Mouse (Mus musculus) CH12.LX (cell line): Measurements from ENCODE around the gene Cd5.

Experiments used
- CTCF ChIP-seq, 2 experiments: IDR thresholded peaks in 1 of 2; conservative IDR thresholded peaks in 1 of 2; 2 replicates each; pipeline ENCODE4 v1.5.1; 2011 to 2012; ENCODE audit warnings: low read depth in 2 of 2, low read length in 2 of 2, improper control_type of control experiment in 1 of 2, inconsistent platforms in 1 of 2, mild to moderate bottlenecking in 1 of 2, moderate library complexity in 1 of 2
- MAZ ChIP-seq: IDR thresholded peaks from 2 replicates; pipeline ENCODE4 v1.6.1; 2012; ENCODE audit warnings: low read depth, mild to moderate bottlenecking, inconsistent platforms, low read length, improper control_type of control experiment, moderate library complexity
- MEF2A ChIP-seq: IDR thresholded peaks from 2 replicates; pipeline ENCODE4 v1.6.1; 2014; ENCODE audit warnings: low read depth, mild to moderate bottlenecking, inconsistent platforms, low read length, improper control_type of control experiment, borderline replicate concordance
- POLR2A ChIP-seq: IDR thresholded peaks from 2 replicates; pipeline ENCODE4 v1.6.1; 2011; ENCODE audit warnings: low read depth, mild to moderate bottlenecking, improper control_type of control experiment, low read length

DNA sequence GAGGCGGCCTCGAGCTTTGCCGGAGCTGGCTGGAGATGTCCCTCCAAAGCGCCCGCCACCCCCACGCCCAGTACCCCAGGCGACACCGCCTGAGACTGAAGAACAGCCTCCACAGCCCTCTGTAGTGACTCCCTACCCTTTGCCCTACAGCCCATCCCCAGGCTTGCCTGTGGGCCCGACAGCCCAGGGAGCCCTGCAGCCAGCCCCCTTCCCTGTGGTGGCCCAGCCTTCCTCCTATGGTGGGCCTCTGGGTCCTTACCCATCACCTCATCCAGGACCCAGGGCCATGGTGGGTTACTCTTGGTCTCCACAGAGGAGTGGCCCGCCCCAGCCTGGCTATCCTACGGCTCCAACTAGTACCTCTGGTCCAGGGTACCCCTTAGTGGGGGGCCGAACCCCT, 26.2 kb downstream of the Cd5 start:
- TF ChIP-seq POLR2A (no peak), CTCF (conservative IDR thresholded peaks at IDR 0.05 in 1 of 2, IDR thresholded peaks at IDR 0.05 in 1 of 2; ENCODE audit: low read depth in 2 of 2, low read length in 2 of 2) (no peak), MEF2A (no peak), MAZ (no peak)
